Mouse (Mus musculus) forebrain, embryonic 11.5 days (tissue): ENCODE results near the gene Zfp697. TPM values are rescaled to one million over a fixed set of nuclear protein-coding genes. Genes with fewer than 3 reads are reported as not detected.
"Not testable (repeated sequence)": the region's sequence is repeated elsewhere in the genome, so short reads cannot be mapped to it uniquely, and the experiment has no call there.

ENCODE experiments used
- ATAC-seq: fragments of 200-750 bp; cut with Nextera tagmentation; replicated peaks from 2 replicates; pipeline ENCODE4 v1.8.0; 2017; ENCODE audit warnings: moderate TSS enrichment; ENCODE audit not compliant: low FRiP score
- DNase-seq: peaks from one replicate; pipeline ENCODE4 v3.0.0-alpha.2; 2017; ENCODE audit warnings: low spot score
- H3K27ac ChIP-seq: fragments of 300-500 bp; sonication (generic); 2 replicates; pipeline ENCODE4 v1.5.1; 2014; ENCODE audit warnings: low read depth, low read length
- H3K27me3 ChIP-seq: fragments of 300-500 bp; sonication (generic); 2 replicates; pipeline ENCODE4 v1.6.1; 2014; ENCODE audit warnings: mild to moderate bottlenecking, low read length, mixed read lengths; ENCODE audit not compliant: control insufficient read depth, insufficient read depth
- H3K36me3 ChIP-seq: fragments of 300-500 bp; sonication (generic); 2 replicates; pipeline ENCODE4 v1.6.1; 2014; ENCODE audit warnings: mild to moderate bottlenecking, low read length, moderate library complexity, mixed read lengths; ENCODE audit not compliant: control insufficient read depth, insufficient read depth
- H3K4me1 ChIP-seq: fragments of 300-500 bp; sonication (generic); replicated peaks from 2 replicates; pipeline ENCODE4 v1.6.1; 2014; ENCODE audit warnings: low read length, mixed read lengths; ENCODE audit not compliant: control insufficient read depth, insufficient read depth
- H3K4me2 ChIP-seq: fragments of 300-500 bp; sonication (generic); 2 replicates; pipeline ENCODE4 v1.6.1; 2014; ENCODE audit warnings: low read depth, mild to moderate bottlenecking, low read length, moderate library complexity, mixed read lengths; ENCODE audit not compliant: severe bottlenecking
- H3K4me3 ChIP-seq: fragments of 300-500 bp; sonication (generic); 2 replicates; pipeline ENCODE4 v1.5.1; 2014; ENCODE audit warnings: low read depth, low read length
- H3K9ac ChIP-seq: fragments of 300-500 bp; sonication (generic); 2 replicates; pipeline ENCODE4 v1.6.1; 2014; ENCODE audit warnings: low read length
- H3K9me3 ChIP-seq: fragments of 300-500 bp; sonication (generic); 2 replicates; pipeline ENCODE4 v1.6.1; 2016; ENCODE audit warnings: low read length, mixed read lengths; ENCODE audit not compliant: control insufficient read depth
- WGBS: fragments of 180-500 bp; shearing (Covaris S2); extraction: QIAGEN DNeasy Blood & Tissue Kit; methylation state at CpG from one replicate; pipeline ENCODE4 v1.1.7; 2014; 5-methylcytosine and 5-hydroxymethylcytosine counted together
- polyA plus RNA-seq: library from polyadenylated mRNA; unstranded; fragments of >200 nt; fragmentation: Nextera tagmentation; extraction: Ambion mirVana; gene quantifications from 2 replicates; pipeline ENCODE4 v1.2.1, GENCODE M21; 2014

The Zfp697 gene
- polyA plus RNA-seq, 1 experiment from 2014 or later: 8.9 TPM

GRCm38 (mm10) chr3:98582622-98583021, 200.4 kb downstream of the Zfp697 start:
- H3K27ac ChIP-seq, H3K36me3 ChIP-seq, H3K4me3 ChIP-seq, H3K4me1 ChIP-seq, H3K9me3 ChIP-seq, H3K9ac ChIP-seq, H3K4me2 ChIP-seq, DNase-seq, ATAC-seq, H3K27me3 ChIP-seq: not testable (repeated sequence)

DNA sequence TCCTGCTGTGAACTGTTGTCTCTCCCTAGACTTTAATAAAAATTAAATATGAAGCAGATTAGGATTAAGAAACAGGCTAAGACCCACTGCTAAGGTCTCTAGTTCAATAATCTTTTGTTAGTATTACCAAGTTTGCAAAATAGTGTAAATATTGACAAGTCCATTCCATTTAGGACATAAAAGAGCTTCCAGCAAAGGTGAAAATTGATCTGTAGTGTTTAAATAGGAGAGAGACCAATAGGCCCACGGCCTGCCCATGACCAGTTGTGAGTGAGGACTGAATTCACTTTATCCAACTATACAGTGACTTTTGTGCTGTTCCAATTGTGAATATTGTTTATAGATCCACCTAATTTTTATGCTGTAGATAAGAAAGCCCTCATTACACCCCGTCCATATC, 205.5 kb downstream of the Zfp697 start:
- Histone ChIP-seq H3K9me3 (no peaks in the 10 kb centered on the region), H3K4me1 (no peaks in the 10 kb centered on the region), H3K27ac (no peak overlapping the region), H3K27me3 (no peaks in the 10 kb centered on the region), H3K9ac (no peak overlapping the region), H3K36me3 (no peaks in the 10 kb centered on the region), H3K4me3 (no peak overlapping the region), H3K4me2 (no peak overlapping the region)
- no peak for DNase-seq
- ATAC-seq: no peak
- 83% methylated on average over 2 of the region's 2 CpGs for WGBS

DNA sequence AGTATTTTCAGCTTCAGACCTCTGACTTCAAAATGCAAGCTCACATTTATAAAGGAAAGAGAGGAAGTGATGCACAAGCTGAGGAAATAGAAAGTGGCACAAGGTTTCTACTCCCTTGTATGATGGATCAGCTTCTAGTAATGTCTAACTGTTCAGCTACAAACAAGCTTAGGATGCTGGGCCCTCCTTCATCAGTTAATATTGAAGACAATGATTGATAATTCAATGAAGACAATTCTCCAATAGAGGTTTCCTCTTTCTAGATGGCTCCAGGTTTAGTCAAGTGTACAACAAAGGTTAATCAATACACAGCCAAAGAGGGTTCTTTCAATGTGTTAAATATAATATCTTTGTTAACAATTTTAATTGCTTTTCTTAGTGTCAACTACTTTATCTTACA, 206.4 kb downstream of the Zfp697 start, which contains the start of gene Gm10681:
Gene Gm10681 (minus strand): TSS at position 101 of the 400 bp plus-strand sequence.
- Histone ChIP-seq H3K27me3 (no peaks in the 10 kb centered on the region), H3K36me3 (no peaks in the 10 kb centered on the region), H3K9ac (no peak within 1 kb of the TSS), H3K4me1 (no peaks in the 10 kb centered on the region), H3K9me3 (no peaks in the 10 kb centered on the region), H3K4me3 (no peak within 1 kb of the TSS), H3K4me2 (no peak within 1 kb of the TSS), H3K27ac (no peak within 1 kb of the TSS)
- no peak for ATAC-seq
- no peak for DNase-seq

DNA sequence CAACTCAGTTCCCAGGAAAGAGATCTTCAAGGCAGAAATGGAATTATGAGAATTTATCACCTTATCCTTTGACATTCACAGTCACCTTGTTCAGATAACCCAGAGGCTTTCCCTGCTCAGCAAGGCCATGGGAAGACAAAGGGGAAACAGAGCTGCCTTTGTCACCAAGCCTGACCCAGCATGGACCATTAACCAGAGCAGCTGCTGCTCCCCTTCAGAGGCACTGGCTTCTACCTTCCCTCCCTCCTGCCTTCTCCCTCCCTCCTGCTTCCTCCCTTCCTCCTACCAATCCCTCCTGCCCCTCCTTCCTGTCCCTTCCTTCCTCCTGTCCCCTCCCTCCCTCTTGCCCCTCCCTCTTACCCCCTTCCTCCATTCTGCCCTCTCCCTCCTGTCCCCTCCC, 231.3 kb downstream of the Zfp697 start:
- not testable (repeated sequence) for H3K27ac ChIP-seq, H3K36me3 ChIP-seq, ATAC-seq, H3K4me3 ChIP-seq, H3K27me3 ChIP-seq, H3K4me1 ChIP-seq, H3K4me2 ChIP-seq, DNase-seq, H3K9ac ChIP-seq, H3K9me3 ChIP-seq

DNA sequence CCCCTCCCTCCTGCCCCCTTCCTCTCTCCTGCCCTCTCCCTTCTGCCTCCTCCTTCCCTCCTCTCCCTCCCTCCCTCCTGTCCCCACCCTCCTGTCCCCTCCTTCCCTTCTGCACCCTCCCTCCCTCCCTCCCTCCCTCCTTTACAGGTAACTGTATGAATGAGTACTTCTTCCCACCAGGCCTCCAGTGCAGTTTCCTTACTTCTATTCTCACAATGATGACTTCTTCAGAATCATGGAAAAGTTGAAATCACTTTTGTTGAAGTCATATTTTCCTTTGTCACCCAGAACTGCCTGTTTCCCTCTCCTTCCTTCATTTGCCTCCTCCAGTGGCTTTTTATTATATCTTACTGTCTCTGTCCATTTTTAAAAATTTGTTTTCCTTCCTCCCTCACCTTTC, 231.7 kb downstream of the Zfp697 start:
- ATAC-seq (no peak), DNase-seq (no peak)
- Histone ChIP-seq H3K9ac (no peak overlapping the region), H3K36me3 (no peaks in the 10 kb centered on the region), H3K27ac (no peak overlapping the region), H3K4me3 (no peak overlapping the region), H3K27me3 (no peaks in the 10 kb centered on the region), H3K4me1 (no peaks in the 10 kb centered on the region), H3K9me3 (no peaks in the 10 kb centered on the region), H3K4me2 (no peak overlapping the region)

DNA sequence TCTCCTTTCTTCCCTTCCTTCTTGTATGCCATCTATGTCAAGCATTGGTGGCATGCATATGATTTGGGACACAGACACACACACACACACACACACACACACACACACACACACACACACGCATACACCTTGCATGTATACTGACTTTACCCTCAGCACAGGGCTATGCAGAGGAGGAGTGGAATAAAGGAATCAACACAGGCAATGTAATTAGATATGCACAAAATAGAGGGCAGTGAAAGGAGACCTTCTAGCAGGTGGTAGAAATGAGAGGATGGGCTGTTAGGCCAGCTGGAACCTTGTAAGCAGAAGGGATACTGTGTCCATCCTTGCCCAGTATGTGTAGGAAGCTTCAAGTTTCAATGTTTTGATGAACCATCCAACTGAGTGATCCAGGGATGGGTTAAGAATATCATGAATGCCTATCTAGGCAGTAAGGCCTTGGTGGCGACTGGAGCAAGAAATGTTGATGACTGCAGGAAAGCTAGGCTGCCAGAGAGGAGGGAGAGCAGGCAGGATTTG, 232.2 kb downstream of the Zfp697 start:
- not testable (repeated sequence) for H3K36me3 ChIP-seq, H3K4me1 ChIP-seq, H3K9ac ChIP-seq, H3K4me3 ChIP-seq, H3K4me2 ChIP-seq, H3K27me3 ChIP-seq, H3K27ac ChIP-seq, DNase-seq, ATAC-seq, H3K9me3 ChIP-seq
- WGBS: 72% methylated on average over 2 of the region's 2 CpGs

DNA sequence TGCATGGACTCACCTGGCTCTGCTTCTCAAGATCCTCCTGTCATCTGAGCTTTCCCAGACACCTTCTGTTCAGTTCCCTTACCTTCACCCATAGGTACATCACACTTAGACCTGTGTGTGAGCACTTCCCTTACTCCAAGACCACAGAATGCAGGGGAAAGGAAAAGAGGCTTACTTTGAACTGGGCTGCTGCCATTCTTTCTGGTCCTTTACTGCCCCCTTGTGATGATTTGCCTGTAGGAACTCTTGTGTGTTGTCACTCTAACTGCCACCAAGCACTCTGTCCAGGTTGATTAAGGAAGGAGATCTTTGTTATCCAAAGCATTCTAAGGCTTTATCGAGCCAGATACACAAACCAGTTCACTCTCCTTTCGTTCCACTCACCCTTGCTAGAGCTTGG, 234.0 kb downstream of the Zfp697 start:
- H3K36me3 ChIP-seq, H3K27ac ChIP-seq, H3K9me3 ChIP-seq, H3K9ac ChIP-seq, H3K4me1 ChIP-seq, H3K4me3 ChIP-seq, H3K27me3 ChIP-seq, H3K4me2 ChIP-seq, DNase-seq: not testable (repeated sequence)
- peak; percentile 65 for ATAC-seq
- WGBS: 37% methylated on average over 2 of the region's 2 CpGs

GRCm38 (mm10) chr3:98616786-98617185, 234.5 kb downstream of the Zfp697 start:
- H3K9me3 ChIP-seq, H3K27me3 ChIP-seq, H3K4me3 ChIP-seq, ATAC-seq, H3K4me1 ChIP-seq, H3K36me3 ChIP-seq, H3K27ac ChIP-seq, DNase-seq, H3K4me2 ChIP-seq, H3K9ac ChIP-seq: not testable (repeated sequence)
- 68% methylated on average over 1 of the region's 1 CpGs for WGBS

DNA sequence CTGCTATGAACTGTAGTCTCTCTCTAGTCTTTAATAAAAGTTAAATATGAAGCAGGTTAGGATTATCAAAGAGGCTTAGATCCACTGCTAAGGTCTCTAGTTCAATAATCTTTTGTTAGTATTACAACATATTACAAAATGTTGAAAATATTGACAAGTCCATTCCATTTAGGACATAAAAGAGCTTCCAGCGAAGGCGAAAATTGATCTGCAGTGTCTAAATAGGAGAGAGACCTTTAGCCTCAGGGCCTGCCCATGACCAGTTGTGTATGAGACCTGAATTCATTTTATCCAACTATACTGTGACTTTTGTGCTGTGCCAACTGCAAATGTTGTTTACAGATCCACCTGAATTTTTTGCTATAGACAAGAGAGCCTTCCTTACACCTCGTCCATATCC, 247.4 kb downstream of the Zfp697 start:
- Histone ChIP-seq H3K4me3 (no peak overlapping the region), H3K4me2 (no peak overlapping the region), H3K4me1 (no peaks in the 10 kb centered on the region), H3K36me3 (no peaks in the 10 kb centered on the region), H3K9ac (no peak overlapping the region), H3K27me3 (no peaks in the 10 kb centered on the region), H3K9me3 (no peaks in the 10 kb centered on the region), H3K27ac (no peak overlapping the region)
- ATAC-seq (no peak), DNase-seq (no peak)
- WGBS: 89% methylated on average over 3 of the region's 3 CpGs
